Mouse (Mus musculus): ENCODE data around the gene Iqschfp. TPM values are rescaled to one million over a fixed set of nuclear protein-coding genes. Genes with fewer than 3 reads are reported as not detected.

Gene Iqschfp
- polyA plus RNA-seq, 1 experiment from 2014 or later = not detected

- WGBS (ENCODE audit: insufficient replicate concordance) = 68% methylated on average over 5 of the region's 5 CpGs
- H3K4me3 ChIP-seq (ENCODE audit: low read depth, low read length) = no peak overlapping the region
- ATAC-seq (no peak), DNase-seq (no peak)
- H3K9me3 ChIP-seq (ENCODE audit: low read length) = no peaks in the 10 kb centered on the region
- H3K27me3 ChIP-seq (ENCODE audit: insufficient read depth, low read length) = no peaks in the 10 kb centered on the region
- H3K4me1 ChIP-seq (ENCODE audit: insufficient read depth) = no peaks in the 10 kb centered on the region
- no peak overlapping the region for H3K27ac ChIP-seq (ENCODE audit: low read depth)
- no peak overlapping the region for H3K4me2 ChIP-seq (ENCODE audit: low read depth, low read length)
- no peak overlapping the region for H3K9ac ChIP-seq (replicated peaks)
- H3K36me3 ChIP-seq (replicated peaks; ENCODE audit: insufficient read depth, low read length) = no peaks in the 10 kb centered on the region
- TF ChIP-seq EP300 (IDR thresholded peaks at IDR 0.05; ENCODE audit: low read depth) (no peak), CTCF (IDR thresholded peaks at IDR 0.05; ENCODE audit: low read depth) (no peak)
Observed at GRCm38 (mm10) chr3:68576948-68577347, 684.9 kb downstream of the Iqschfp start.

GRCm38 (mm10) chr3:68581591-68581990 is 689.6 kb downstream of the Iqschfp start:
- Histone ChIP-seq H3K4me3 (ENCODE audit: low read depth, low read length) (no peak overlapping the region), H3K9me3 (ENCODE audit: low read length) (no peaks in the 10 kb centered on the region), H3K4me1 (ENCODE audit: insufficient read depth) (no peaks in the 10 kb centered on the region), H3K9ac (replicated peaks) (no peak overlapping the region), H3K4me2 (ENCODE audit: low read depth, low read length) (no peak overlapping the region), H3K36me3 (replicated peaks; ENCODE audit: insufficient read depth, low read length) (no peaks in the 10 kb centered on the region), H3K27me3 (ENCODE audit: insufficient read depth, low read length) (no peaks in the 10 kb centered on the region), H3K27ac (ENCODE audit: low read depth) (no peak overlapping the region)
- ATAC-seq = no peak
- no peak for TF ChIP-seq EP300 (IDR thresholded peaks at IDR 0.05; ENCODE audit: low read depth)
- TF ChIP-seq CTCF (IDR thresholded peaks at IDR 0.05; ENCODE audit: low read depth) = 0 out of 2 replicates have a peak, but pooled peaks have one; percentile 13
- WGBS (ENCODE audit: insufficient replicate concordance) = 72% methylated on average over 13 of the region's 13 CpGs
- no peak for DNase-seq

DNA sequence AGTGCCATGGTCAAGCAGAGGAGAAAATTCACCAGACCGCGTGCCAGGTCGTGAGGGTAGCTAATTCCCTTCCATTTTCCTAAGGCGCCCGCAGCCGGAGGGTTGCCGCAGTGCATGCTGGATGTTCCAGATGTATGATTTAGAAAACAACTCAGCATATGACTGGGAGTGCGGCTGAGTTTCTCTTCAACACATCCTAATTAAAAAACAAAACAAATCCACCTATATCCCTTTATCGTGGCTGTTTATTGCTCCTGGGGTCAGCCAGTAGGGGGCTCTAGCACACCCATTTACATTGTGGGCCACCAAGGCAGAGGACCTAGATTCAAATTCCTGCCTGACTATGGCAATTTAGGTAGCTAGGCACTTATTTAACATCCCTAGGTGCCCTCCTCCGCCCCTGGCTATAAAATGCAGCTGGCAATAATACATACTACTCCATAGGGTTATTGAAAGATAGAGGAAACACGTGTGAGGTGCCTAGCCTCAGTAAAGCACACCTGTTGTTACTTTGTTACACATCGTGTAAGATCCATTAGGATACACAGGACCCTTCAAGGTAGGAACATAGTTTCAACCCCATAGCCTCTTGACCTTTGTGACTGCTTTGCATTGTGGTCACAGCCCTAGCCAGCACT is 690.2 kb downstream of the Iqschfp start:
- H3K4me2 ChIP-seq (ENCODE audit: low read depth, low read length) = no peak overlapping the region
- TF ChIP-seq EP300 (IDR thresholded peaks at IDR 0.05; ENCODE audit: low read depth) (no peak), CTCF (IDR thresholded peaks at IDR 0.05; ENCODE audit: low read depth) (peak; percentile 57)
- no peaks in the 10 kb centered on the region for H3K27me3 ChIP-seq (ENCODE audit: insufficient read depth, low read length)
- no peaks in the 10 kb centered on the region for H3K4me1 ChIP-seq (ENCODE audit: insufficient read depth)
- DNase-seq (no peak), ATAC-seq (no peak)
- no peak overlapping the region for H3K27ac ChIP-seq (ENCODE audit: low read depth)
- no peak overlapping the region for H3K4me3 ChIP-seq (ENCODE audit: low read depth, low read length)
- H3K36me3 ChIP-seq (replicated peaks; ENCODE audit: insufficient read depth, low read length) = no peaks in the 10 kb centered on the region
- no peaks in the 10 kb centered on the region for H3K9me3 ChIP-seq (ENCODE audit: low read length)
- 76% methylated on average over 12 of the region's 12 CpGs for WGBS (ENCODE audit: insufficient replicate concordance)
- H3K9ac ChIP-seq (replicated peaks) = no peak overlapping the region

DNA sequence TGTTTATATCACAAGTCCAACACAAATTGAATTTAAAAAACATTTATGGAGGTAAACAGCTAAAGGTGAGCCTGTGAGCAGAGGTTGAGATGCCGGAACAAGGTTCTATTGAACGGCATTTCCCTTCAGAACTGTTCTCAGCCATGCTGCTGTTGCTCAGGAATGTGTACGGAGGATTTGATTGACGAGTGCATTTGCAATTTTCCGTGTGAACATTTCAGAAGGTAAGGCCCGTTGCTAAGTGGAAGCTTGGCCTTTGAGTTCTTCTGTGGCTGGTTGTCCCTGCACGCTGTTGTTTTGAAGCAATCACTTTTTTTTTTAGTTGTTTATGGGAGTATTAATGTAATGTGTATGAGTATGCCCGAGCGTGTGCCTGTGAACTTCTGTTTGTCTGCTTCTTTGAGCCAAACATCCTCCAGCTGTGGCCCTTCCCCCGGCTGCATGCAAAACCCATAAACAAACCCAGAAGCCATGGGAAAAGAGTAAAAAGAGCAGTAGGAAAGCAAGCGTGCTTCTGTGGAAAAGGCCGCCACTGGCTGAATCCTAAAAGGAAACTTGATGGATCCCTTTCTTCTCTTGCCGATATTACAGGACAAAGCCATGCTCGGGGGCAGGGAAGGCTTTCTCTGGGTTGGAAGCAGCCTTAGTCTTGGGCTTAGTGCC is 691.1 kb downstream of the Iqschfp start:
- Histone ChIP-seq H3K27ac (ENCODE audit: low read depth) (no peak overlapping the region), H3K36me3 (replicated peaks; ENCODE audit: insufficient read depth, low read length) (no peaks in the 10 kb centered on the region), H3K9ac (replicated peaks) (no peak overlapping the region), H3K4me3 (ENCODE audit: low read depth, low read length) (no peak overlapping the region), H3K4me1 (ENCODE audit: insufficient read depth) (no peaks in the 10 kb centered on the region), H3K27me3 (ENCODE audit: insufficient read depth, low read length) (no peaks in the 10 kb centered on the region), H3K9me3 (ENCODE audit: low read length) (no peaks in the 10 kb centered on the region), H3K4me2 (ENCODE audit: low read depth, low read length) (peak overlapping the region; percentile 36)
- ATAC-seq (no peak), DNase-seq (no peak)
- no peak for TF ChIP-seq CTCF (IDR thresholded peaks at IDR 0.05; ENCODE audit: low read depth)
- TF ChIP-seq EP300 (IDR thresholded peaks at IDR 0.05; ENCODE audit: low read depth) = no peak
- 45% methylated on average over 14 of the region's 14 CpGs for WGBS (ENCODE audit: insufficient replicate concordance)

- no peaks in the 10 kb centered on the region for H3K4me1 ChIP-seq (ENCODE audit: insufficient read depth)
- no peaks in the 10 kb centered on the region for H3K27me3 ChIP-seq (ENCODE audit: insufficient read depth, low read length)
- H3K4me3 ChIP-seq (ENCODE audit: low read depth, low read length) = no peak overlapping the region
- no peaks in the 10 kb centered on the region for H3K9me3 ChIP-seq (ENCODE audit: low read length)
- no peak overlapping the region for H3K27ac ChIP-seq (ENCODE audit: low read depth)
- ATAC-seq (no peak), DNase-seq (no peak)
- WGBS (ENCODE audit: insufficient replicate concordance) = 68% methylated on average over 14 of the region's 14 CpGs
- no peak overlapping the region for H3K4me2 ChIP-seq (ENCODE audit: low read depth, low read length)
- H3K36me3 ChIP-seq (replicated peaks; ENCODE audit: insufficient read depth, low read length) = no peaks in the 10 kb centered on the region
- TF ChIP-seq CTCF (IDR thresholded peaks at IDR 0.05; ENCODE audit: low read depth) (no peak), EP300 (IDR thresholded peaks at IDR 0.05; ENCODE audit: low read depth) (no peak)
- H3K9ac ChIP-seq (replicated peaks) = no peak overlapping the region
Observed at GRCm38 (mm10) chr3:68583771-68584511, 691.9 kb downstream of the Iqschfp start.

DNA sequence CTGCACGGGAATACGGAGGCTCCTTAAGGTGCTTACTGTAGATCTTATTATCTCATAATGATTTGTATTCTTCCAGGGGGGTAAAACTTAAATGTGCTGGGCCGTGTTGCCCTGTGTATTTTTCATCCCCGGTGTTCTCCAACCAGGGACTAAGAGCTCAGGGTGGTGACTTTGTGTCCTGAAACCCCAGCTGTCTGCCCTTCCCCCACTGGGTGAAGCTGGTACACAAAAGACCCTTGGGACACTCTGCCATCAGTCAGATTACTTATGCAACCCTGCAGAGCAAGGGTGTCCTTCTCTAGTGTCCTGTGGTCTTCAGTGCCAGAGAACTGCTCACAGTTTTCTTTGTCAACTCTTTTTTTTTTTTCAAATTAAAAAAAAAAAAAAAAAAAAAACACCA is 693.2 kb downstream of the Iqschfp start:
- no peaks in the 10 kb centered on the region for H3K9me3 ChIP-seq (ENCODE audit: low read length)
- H3K4me1 ChIP-seq (ENCODE audit: insufficient read depth) = no peaks in the 10 kb centered on the region
- no peak overlapping the region for H3K27ac ChIP-seq (ENCODE audit: low read depth)
- H3K36me3 ChIP-seq (replicated peaks; ENCODE audit: insufficient read depth, low read length) = no peaks in the 10 kb centered on the region
- no peak overlapping the region for H3K9ac ChIP-seq (replicated peaks)
- TF ChIP-seq CTCF (IDR thresholded peaks at IDR 0.05; ENCODE audit: low read depth) = no peak
- no peak for TF ChIP-seq EP300 (IDR thresholded peaks at IDR 0.05; ENCODE audit: low read depth)
- no peak overlapping the region for H3K4me3 ChIP-seq (ENCODE audit: low read depth, low read length)
- no peak for ATAC-seq
- H3K4me2 ChIP-seq (ENCODE audit: low read depth, low read length) = no peak overlapping the region
- DNase-seq = no peak
- WGBS (ENCODE audit: insufficient replicate concordance) = 78% methylated on average over 4 of the region's 4 CpGs
- no peaks in the 10 kb centered on the region for H3K27me3 ChIP-seq (ENCODE audit: insufficient read depth, low read length)

All from liver, postnatal 0 days (tissue).